Mouse (Mus musculus) hindbrain, embryonic 13.5 days (tissue): ENCODE measurements around the gene Gabrb1. TPM values are rescaled to one million over a fixed set of nuclear protein-coding genes. Genes with fewer than 3 reads are reported as not detected.
"Not testable (repeated sequence)": the region's sequence is repeated elsewhere in the genome, so short reads cannot be mapped to it uniquely, and the experiment has no call there.

Experiments
- ATAC-seq: fragments of 200-750 bp; cut with Nextera tagmentation; 2 replicates; pipeline ENCODE4 v1.8.0; 2017; ENCODE audit warnings: moderate TSS enrichment; ENCODE audit not compliant: low FRiP score
- H3K27ac ChIP-seq: fragments of 300-500 bp; sonication (generic); 2 replicates; pipeline ENCODE4 v1.5.1; 2015; ENCODE audit warnings: inconsistent platforms, mild to moderate bottlenecking, moderate library complexity
- H3K27me3 ChIP-seq: fragments of 300-500 bp; sonication (generic); 2 replicates; pipeline ENCODE4 v1.6.1; 2015; ENCODE audit warnings: mild to moderate bottlenecking, inconsistent platforms
- H3K36me3 ChIP-seq: fragments of 300-500 bp; sonication (generic); 2 replicates; pipeline ENCODE4 v1.6.1; 2015; ENCODE audit warnings: mild to moderate bottlenecking, inconsistent platforms
- H3K4me1 ChIP-seq: fragments of 300-500 bp; sonication (generic); replicated peaks from 2 replicates; pipeline ENCODE4 v1.6.1; 2015; ENCODE audit warnings: inconsistent platforms
- H3K4me2 ChIP-seq: fragments of 300-500 bp; sonication (generic); 2 replicates; pipeline ENCODE4 v1.6.1; 2015; ENCODE audit warnings: inconsistent platforms, mild to moderate bottlenecking, moderate library complexity
- H3K4me3 ChIP-seq: fragments of 300-500 bp; sonication (generic); 2 replicates; pipeline ENCODE4 v1.5.1; 2015; ENCODE audit warnings: mild to moderate bottlenecking, inconsistent platforms
- H3K9ac ChIP-seq: fragments of 300-500 bp; sonication (generic); 2 replicates; pipeline ENCODE4 v1.6.1; 2015; ENCODE audit warnings: mild to moderate bottlenecking, inconsistent platforms
- H3K9me3 ChIP-seq: fragments of 300-500 bp; sonication (generic); 2 replicates; pipeline ENCODE4 v1.6.1; 2016; ENCODE audit warnings: inconsistent platforms
- WGBS: fragments of 180-500 bp; shearing (Covaris S2); methylation state at CpG from one replicate; pipeline ENCODE4 v1.1.7; 2015; 5-methylcytosine and 5-hydroxymethylcytosine counted together
- polyA plus RNA-seq: library from polyadenylated mRNA; unstranded; fragments of >200 nt; fragmentation: Nextera tagmentation; extraction: Ambion mirVana; gene quantifications from 2 replicates; pipeline ENCODE4 v1.2.1, GENCODE M21; 2015

Gabrb1 gene
- polyA plus RNA-seq, 1 experiment from 2014 or later, result 11.1 TPM

DNA sequence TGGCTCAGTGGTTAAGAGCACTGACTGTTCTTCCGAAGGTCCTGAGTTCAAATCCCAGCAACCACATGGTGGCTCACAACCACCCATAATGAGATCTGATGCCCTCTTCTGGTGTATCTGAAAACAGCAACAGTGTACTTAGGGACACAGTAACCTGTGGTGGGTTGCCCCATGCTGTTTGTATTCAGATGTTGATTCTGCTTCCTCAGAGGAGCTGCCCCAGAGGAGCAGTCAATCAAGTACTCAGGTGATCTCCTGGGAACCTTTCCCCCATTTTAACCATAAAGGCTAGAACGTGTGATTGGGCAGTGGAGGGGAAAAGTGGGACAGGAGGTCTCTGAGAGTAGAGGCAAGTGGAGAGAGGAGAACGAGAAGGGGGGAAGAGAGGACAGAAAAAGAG is 497.8 kb downstream of the Gabrb1 start:
- H3K36me3 ChIP-seq, result peaks cover 47% of the 10 kb centered on the region
- not testable (repeated sequence) for H3K27me3 ChIP-seq, H3K4me2 ChIP-seq, H3K9ac ChIP-seq, H3K4me1 ChIP-seq, ATAC-seq, H3K9me3 ChIP-seq, H3K27ac ChIP-seq, H3K4me3 ChIP-seq
- 70% methylated on average over 3 of the region's 3 CpGs for WGBS

DNA sequence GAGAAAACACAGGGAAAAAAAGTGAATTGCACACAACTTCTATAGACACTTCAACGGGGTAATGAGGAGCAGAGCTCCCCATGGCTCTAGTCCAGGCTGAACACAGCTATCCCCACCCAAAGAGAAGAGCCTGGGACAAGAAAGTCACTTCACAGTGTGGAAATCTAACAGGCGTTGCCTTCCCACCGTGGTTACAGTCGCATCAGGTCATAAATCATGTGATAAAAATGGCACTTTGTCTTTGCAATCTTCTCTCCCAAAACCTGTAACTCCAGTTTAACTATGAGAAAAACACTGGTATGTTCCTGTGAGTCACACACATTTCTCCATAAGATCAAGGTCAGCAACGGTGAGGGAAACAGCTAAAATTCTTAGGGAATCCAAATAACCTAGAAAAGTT is 498.7 kb downstream of the Gabrb1 start:
- no peaks in the 10 kb centered on the region for H3K27me3 ChIP-seq
- peaks cover 56% of the 10 kb centered on the region for H3K36me3 ChIP-seq
- 93% methylated on average over 5 of the region's 5 CpGs for WGBS
- no peak overlapping the region for H3K27ac ChIP-seq
- no peaks in the 10 kb centered on the region for H3K9me3 ChIP-seq
- no peak for ATAC-seq
- H3K4me1 ChIP-seq, result no peaks in the 10 kb centered on the region
- no peak overlapping the region for H3K4me2 ChIP-seq
- no peak overlapping the region for H3K4me3 ChIP-seq
- H3K9ac ChIP-seq, result no peak overlapping the region

DNA sequence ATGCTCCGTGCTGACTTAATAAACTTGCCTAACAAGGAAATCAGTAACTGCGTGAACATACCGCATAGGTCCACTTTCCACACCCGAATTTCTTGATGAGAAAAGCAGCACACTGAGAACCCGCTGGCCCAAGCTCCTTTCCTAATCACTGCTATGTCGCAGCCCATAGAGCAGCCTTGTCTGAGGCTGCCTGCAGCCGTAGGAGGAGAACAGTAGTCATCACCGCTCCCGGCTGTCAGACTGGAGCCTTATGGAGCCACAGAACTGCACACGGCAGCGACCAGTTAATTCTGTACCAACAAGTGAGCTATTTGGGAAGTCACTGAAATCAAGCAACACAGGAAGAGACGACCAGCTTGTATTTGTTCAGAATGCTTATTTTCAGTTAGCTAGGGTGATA is 500.8 kb downstream of the Gabrb1 start:
- H3K27ac ChIP-seq, result no peak overlapping the region
- no peak overlapping the region for H3K4me2 ChIP-seq
- no peaks in the 10 kb centered on the region for H3K4me1 ChIP-seq
- no peak overlapping the region for H3K4me3 ChIP-seq
- H3K9me3 ChIP-seq, result no peaks in the 10 kb centered on the region
- H3K27me3 ChIP-seq, result no peaks in the 10 kb centered on the region
- no peak overlapping the region for H3K9ac ChIP-seq
- no peak for ATAC-seq
- H3K36me3 ChIP-seq, result peaks cover 69% of the 10 kb centered on the region
- WGBS, result 88% methylated on average over 12 of the region's 12 CpGs

DNA sequence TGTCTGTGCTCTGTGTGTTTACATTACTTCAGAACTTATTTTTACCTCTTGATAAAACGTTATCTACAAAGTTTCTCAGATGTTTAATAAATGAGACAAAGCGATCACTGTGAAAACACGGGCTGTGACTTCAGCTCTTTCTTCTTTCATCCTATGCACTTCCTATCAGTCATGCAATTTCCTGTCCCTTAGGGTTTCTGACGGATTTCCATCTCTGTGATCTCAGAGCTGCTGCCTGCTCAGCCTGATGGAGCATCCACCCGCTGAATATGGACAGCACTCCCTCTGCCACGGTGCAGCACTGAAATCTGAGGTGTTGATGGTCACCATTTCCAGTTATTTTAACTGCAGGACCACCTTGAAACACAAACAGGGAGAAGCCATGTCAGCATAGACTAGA is 501.6 kb downstream of the Gabrb1 start:
- ATAC-seq, result no peak
- peaks cover 3% of the 10 kb centered on the region; the same call in 1 of the 2 replicates for H3K4me1 ChIP-seq
- no peaks in the 10 kb centered on the region for H3K27me3 ChIP-seq
- 92% methylated on average over 6 of the region's 6 CpGs for WGBS
- no peak overlapping the region for H3K4me2 ChIP-seq
- no peak overlapping the region for H3K9ac ChIP-seq
- no peak overlapping the region for H3K27ac ChIP-seq
- H3K4me3 ChIP-seq, result no peak overlapping the region
- H3K36me3 ChIP-seq, result peaks cover 74% of the 10 kb centered on the region
- H3K9me3 ChIP-seq, result no peaks in the 10 kb centered on the region

DNA sequence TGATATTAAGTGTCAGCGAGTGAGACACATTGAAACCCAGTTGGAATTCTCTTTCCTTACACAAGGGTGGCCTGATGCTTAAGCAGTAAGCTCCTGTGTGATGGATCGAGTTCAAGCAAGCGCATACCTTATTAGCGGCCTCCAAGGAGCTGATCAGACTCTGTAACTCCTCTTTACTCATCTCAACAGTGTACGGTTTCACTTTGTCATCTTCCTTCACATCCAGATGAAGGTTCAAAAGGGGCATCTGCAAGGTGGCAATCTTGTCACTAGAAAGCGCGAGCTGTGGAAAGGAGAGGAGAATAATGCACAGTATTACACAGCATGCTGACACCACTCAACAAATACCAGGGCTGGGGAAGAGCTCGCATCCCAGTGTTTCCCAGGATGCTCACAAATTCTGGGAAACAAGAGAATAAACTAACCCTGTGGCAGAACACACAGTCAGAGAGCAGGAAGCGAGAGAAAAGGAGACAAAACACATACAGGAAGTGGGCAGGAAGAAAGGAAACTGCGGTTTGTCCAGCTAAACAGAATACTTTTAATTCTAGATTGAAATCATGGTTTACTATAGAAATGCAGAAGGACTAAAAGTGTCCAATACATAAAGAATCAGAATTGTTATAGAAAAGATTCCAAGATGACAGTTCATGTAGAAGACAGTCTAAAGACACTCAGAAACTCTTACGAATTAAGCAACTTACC is 503.0 kb downstream of the Gabrb1 start:
- ATAC-seq, result no peak
- no peak overlapping the region for H3K4me3 ChIP-seq
- H3K36me3 ChIP-seq, result peaks cover 63% of the 10 kb centered on the region
- H3K27me3 ChIP-seq, result no peaks in the 10 kb centered on the region
- 93% methylated on average over 11 of the region's 11 CpGs for WGBS
- H3K4me2 ChIP-seq, result no peak overlapping the region
- H3K9me3 ChIP-seq, result no peaks in the 10 kb centered on the region
- H3K4me1 ChIP-seq, result peaks cover 3% of the 10 kb centered on the region; the same call in 1 of the 2 replicates
- H3K9ac ChIP-seq, result no peak overlapping the region
- H3K27ac ChIP-seq, result no peak overlapping the region

DNA sequence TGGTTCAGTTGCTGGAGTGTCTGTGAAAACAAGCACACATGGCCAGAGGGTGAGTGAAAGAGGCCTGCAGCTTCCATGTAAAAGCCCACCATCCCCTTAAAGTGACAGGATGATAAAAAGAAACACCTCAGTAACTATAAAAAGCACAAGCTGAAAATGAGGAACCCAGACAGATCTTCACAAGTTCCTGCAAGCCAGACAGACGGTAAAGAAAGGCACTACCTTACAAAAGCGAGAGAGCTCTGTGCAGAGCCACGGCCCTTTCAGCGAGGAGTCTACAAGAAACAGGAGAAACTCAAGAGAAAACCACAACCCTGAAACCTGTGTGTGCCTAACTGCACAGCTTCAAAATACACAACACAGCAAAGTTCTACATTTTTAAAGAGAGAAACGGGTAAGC is 504.9 kb downstream of the Gabrb1 start:
- H3K4me3 ChIP-seq, result no peak overlapping the region
- H3K9me3 ChIP-seq, result no peaks in the 10 kb centered on the region
- ATAC-seq, result no peak
- H3K27me3 ChIP-seq, result no peaks in the 10 kb centered on the region
- no peak overlapping the region for H3K27ac ChIP-seq
- 82% methylated on average over 5 of the region's 5 CpGs for WGBS
- H3K4me2 ChIP-seq, result no peak overlapping the region
- H3K36me3 ChIP-seq, result peaks cover 49% of the 10 kb centered on the region
- H3K4me1 ChIP-seq, result peaks cover 19% of the 10 kb centered on the region
- H3K9ac ChIP-seq, result no peak overlapping the region

DNA sequence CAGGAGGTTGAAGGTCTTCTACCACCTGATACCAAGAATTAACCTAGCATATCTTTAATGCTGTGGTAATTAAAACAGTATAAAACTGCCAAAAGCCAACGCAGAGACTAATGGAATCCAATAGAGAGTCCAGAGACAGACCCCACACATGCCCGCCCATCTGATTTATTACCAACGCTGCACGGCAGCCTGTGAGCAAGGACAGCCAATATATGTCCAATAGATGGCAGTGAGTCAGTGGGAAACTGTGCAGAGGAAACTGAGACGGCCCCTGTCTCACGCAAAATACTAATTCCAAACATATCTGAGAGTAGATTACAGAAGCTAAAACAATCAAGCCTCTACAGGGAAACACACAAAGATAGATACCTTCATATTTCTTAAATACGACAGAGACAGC is 506.5 kb downstream of the Gabrb1 start:
- no peak for ATAC-seq
- Histone ChIP-seq H3K4me2 (no peak overlapping the region), H3K27ac (no peak overlapping the region), H3K36me3 (peaks cover 38% of the 10 kb centered on the region), H3K9me3 (no peaks in the 10 kb centered on the region), H3K4me1 (peaks cover 19% of the 10 kb centered on the region), H3K9ac (no peak overlapping the region), H3K27me3 (no peaks in the 10 kb centered on the region), H3K4me3 (no peak overlapping the region)
- WGBS, result 76% methylated on average over 7 of the region's 7 CpGs

DNA sequence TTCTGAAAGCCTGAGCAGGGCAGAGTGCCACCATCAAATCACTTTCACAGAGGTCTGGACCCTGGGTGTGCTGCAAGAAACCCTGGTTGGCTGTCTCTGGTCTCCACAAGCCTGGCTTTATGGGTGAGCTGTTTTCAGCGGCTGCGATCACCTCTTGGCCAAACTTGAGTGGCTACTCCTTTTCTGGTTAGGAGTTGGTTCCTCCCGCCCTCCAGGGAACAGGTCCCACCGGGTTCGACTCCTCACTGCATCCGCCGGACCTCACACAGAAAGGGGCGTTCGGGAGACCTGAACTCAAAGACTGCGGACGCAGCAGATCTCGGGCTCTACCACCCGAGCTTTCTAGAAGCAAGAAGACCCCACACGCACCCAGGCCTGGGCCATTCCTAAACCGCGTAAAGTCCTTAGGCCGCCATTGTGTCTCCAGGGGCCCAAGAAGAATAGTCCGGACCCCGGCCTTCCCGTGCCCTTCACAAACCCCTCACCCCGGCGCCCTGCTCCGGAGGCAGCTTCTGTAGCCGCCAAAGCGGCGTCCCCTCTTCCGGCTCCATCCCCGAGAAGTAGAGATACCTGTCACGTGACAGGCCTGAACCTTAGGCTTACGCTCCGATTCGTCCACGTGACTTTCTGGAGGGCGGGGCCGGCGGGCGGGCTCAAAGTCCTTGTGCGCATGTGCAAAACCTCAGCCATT is 509.8 kb downstream of the Gabrb1 start, which contains the start of gene Commd8:
Commd8 (minus strand) TSS at position 596 of the 691 bp plus-strand sequence.
- peak within 1 kb of the TSS; percentile 85 for H3K27ac ChIP-seq
- H3K4me1 ChIP-seq, result peaks cover 19% of the 10 kb centered on the region
- peak within 1 kb of the TSS; percentile 76 for H3K4me3 ChIP-seq
- H3K27me3 ChIP-seq, result no peaks in the 10 kb centered on the region
- under 1% methylated on average over 38 of the region's 38 CpGs for WGBS
- no peaks in the 10 kb centered on the region for H3K9me3 ChIP-seq
- peak; percentile 95 for ATAC-seq
- H3K4me2 ChIP-seq, result peak within 1 kb of the TSS; percentile 84
- peak within 1 kb of the TSS; percentile 85 for H3K9ac ChIP-seq
- peaks cover 8% of the 10 kb centered on the region for H3K36me3 ChIP-seq

DNA sequence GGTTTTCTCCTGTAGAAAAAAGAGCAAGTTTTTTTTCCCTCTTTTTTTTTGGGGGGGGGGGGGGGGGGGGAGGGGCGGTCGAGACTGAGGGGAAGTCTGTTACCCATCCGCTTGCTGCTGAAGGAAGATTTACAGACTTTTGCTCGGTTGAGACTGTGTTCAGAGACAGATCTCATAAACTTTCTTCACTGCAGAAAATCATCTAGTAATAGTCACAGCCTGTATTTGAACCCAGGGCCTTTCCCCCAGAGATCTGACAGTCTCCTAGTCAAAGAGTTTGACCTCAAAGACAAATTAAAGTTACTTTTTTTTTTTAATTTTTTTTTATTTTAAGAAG is 510.3 kb downstream of the Gabrb1 start:
- no peaks in the 10 kb centered on the region for H3K9me3 ChIP-seq
- peak overlapping the region; percentile 84 for H3K4me2 ChIP-seq
- ATAC-seq, result peak; percentile 83
- no peak overlapping the region for H3K9ac ChIP-seq
- peaks cover 6% of the 10 kb centered on the region for H3K36me3 ChIP-seq
- H3K4me1 ChIP-seq, result peaks cover 19% of the 10 kb centered on the region
- peak overlapping the region; percentile 76 for H3K4me3 ChIP-seq
- WGBS, result 2% methylated on average over 4 of the region's 4 CpGs
- H3K27me3 ChIP-seq, result no peaks in the 10 kb centered on the region
- H3K27ac ChIP-seq, result no peak overlapping the region

DNA sequence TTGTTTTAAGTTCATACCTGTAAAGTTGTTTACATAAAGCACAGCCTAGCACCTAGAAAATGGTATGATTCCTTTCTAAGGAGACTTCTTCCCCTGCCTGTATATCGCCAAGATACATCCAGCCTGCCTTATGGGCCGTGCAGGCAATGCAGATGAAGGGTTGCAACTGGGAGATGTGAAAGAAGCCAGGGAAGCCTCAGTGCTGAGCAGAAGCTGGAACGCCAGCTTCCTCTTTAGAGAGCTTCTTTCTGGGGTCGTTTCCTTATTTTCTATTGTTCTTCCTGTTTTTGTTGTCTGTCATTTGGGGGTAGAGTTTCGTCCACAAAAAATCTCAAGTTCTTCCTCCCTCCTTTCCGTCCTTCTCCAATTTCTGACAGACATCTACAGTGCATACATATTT is 512.2 kb downstream of the Gabrb1 start:
- no peaks in the 10 kb centered on the region for H3K36me3 ChIP-seq
- H3K27ac ChIP-seq, result no peak overlapping the region
- no peaks in the 10 kb centered on the region for H3K27me3 ChIP-seq
- H3K9me3 ChIP-seq, result no peaks in the 10 kb centered on the region
- no peak overlapping the region for H3K9ac ChIP-seq
- ATAC-seq, result no peak
- whole genome bisulfite sequencing, result 74% methylated on average over 6 of the region's 6 CpGs
- peaks cover 16% of the 10 kb centered on the region for H3K4me1 ChIP-seq
- no peak overlapping the region for H3K4me3 ChIP-seq
- H3K4me2 ChIP-seq, result no peak overlapping the region

DNA sequence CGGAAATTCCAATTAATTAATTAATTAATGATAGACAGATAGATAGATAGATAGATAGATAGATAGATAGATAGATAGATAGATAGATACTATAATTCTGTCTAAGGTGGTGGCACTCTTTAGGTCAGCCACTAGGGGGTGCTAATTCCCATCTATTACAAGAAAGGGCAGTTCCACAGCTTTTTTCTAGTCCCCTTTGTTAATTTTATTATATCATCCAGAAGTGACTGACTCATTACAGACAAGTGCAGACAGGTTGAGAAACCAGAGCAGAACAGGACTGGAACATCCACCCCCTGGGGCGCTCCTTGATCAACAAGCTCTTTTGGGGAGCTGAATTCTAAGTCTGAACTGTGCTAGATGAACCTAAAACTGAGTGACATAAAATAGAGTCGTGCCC is 514.8 kb downstream of the Gabrb1 start:
- no peak for ATAC-seq
- peaks cover 5% of the 10 kb centered on the region for H3K4me1 ChIP-seq
- H3K9ac ChIP-seq, result no peak overlapping the region
- H3K9me3 ChIP-seq, result no peaks in the 10 kb centered on the region
- H3K36me3 ChIP-seq, result no peaks in the 10 kb centered on the region
- no peak overlapping the region for H3K4me2 ChIP-seq
- no peaks in the 10 kb centered on the region for H3K27me3 ChIP-seq
- H3K4me3 ChIP-seq, result no peak overlapping the region
- no peak overlapping the region for H3K27ac ChIP-seq
- 36% methylated on average over 3 of the region's 3 CpGs for WGBS

DNA sequence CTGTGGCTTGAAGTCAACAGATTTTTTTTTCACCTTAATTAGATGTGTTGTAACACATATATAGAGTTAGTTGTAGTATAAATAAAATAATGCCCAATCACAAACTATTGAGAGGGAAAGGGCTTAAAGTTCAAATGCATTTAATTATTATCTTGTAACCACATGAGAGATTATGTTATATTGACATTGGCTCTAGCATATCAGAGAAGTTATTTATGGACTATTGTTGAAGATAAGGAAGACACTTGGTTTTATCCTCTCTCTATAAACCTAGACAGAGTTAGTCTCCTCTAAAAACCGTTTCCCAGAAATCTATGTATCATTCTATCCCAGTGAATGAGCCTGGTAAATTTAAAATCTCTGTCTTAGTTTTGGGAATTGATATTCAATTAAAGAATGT is 515.6 kb downstream of the Gabrb1 start:
- Histone ChIP-seq H3K9me3 (no peaks in the 10 kb centered on the region), H3K9ac (no peak overlapping the region), H3K4me1 (peaks cover 5% of the 10 kb centered on the region), H3K27me3 (no peaks in the 10 kb centered on the region), H3K36me3 (no peaks in the 10 kb centered on the region), H3K27ac (no peak overlapping the region), H3K4me2 (no peak overlapping the region), H3K4me3 (no peak overlapping the region)
- 79% methylated on average over 1 of the region's 1 CpGs for WGBS
- ATAC-seq, result no peak

DNA sequence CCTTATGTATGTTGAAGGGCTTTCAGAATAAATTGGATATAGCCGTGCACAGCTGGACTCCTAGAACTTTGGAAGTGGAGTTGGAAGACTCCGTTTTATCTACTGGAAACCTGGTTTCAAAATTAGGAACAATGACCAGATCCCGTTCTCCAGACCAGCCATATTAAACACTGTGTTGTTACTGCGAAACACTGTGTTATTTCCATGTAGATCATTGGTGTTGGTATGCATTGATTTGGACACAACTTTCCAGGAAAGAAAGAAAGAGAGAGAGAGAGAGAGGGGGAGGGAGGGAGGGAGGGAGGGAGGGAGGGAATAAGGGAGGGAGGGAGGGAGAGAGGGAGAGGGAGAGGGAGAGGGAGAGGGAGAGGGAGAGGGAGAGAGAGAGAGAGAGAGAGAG is 517.1 kb downstream of the Gabrb1 start:
- Histone ChIP-seq H3K9me3 (no peaks in the 10 kb centered on the region), H3K36me3 (no peaks in the 10 kb centered on the region), H3K4me2 (peak overlapping the region; percentile 41), H3K27me3 (no peaks in the 10 kb centered on the region), H3K27ac (no peak overlapping the region), H3K4me3 (0 out of 2 replicates have a peak overlapping the region, but pooled peaks have one; percentile 16), H3K9ac (no peak overlapping the region), H3K4me1 (peaks cover 5% of the 10 kb centered on the region)
- no peak for ATAC-seq
- 73% methylated on average over 4 of the region's 4 CpGs for WGBS
